Mouse (Mus musculus) heart, adult 2 months (tissue): Measurements from ENCODE around the gene Prap1.

Experiments used
- CTCF ChIP-seq: fragments of 200-600 bp; IDR thresholded peaks from 2 replicates; pipeline ENCODE4 v1.8.1; 2022; ENCODE audit warnings: antibody characterized with exemption, mild to moderate bottlenecking, moderate library complexity
- POLR2A ChIP-seq: fragments of 200-500 bp; IDR thresholded peaks from 2 replicates; pipeline ENCODE4 v1.6.1; 2011; ENCODE audit warnings: mild to moderate bottlenecking, low read depth, low read length, control low read depth; ENCODE audit not compliant: insufficient read depth

GRCm38 (mm10) chr7:140081408-140082241 lies 11.6 kb upstream of the Prap1 start:
- TF ChIP-seq POLR2A (no peak), CTCF (no peak)
